Mouse (Mus musculus): ENCODE measurements around the gene Entr1. TPM values are rescaled to one million over a fixed set of nuclear protein-coding genes. Genes with fewer than 3 reads are reported as not detected.

Entr1 gene
- polyA plus RNA-seq, 1 experiment from 2014 or later = 134 TPM

GRCm38 (mm10) chr2:26342044-26342443, 47.1 kb downstream of the Entr1 start:
- 0 out of 2 replicates have a peak overlapping the region, but pooled peaks have one; percentile 4 for H3K27ac ChIP-seq
- DNase-seq (ENCODE audit: low spot score) = no peak
- no peak overlapping the region for H3K9ac ChIP-seq
- H3K4me3 ChIP-seq (replicated peaks; ENCODE audit: low read length) = no peak overlapping the region
- H3K9me3 ChIP-seq (ENCODE audit: control insufficient read depth, low read length) = no peaks in the 10 kb centered on the region
- H3K4me2 ChIP-seq (replicated peaks) = no peak overlapping the region
- WGBS = 80% methylated on average over 10 of the region's 10 CpGs
- H3K27me3 ChIP-seq (ENCODE audit: control insufficient read depth, insufficient read depth, low read length) = no peaks in the 10 kb centered on the region
- no peak for ATAC-seq (ENCODE audit: low FRiP score)
- H3K36me3 ChIP-seq (replicated peaks; ENCODE audit: control insufficient read depth, insufficient read depth) = peaks cover 86% of the 10 kb centered on the region
- H3K4me1 ChIP-seq (replicated peaks; ENCODE audit: control insufficient read depth, insufficient read depth, low read length) = no peaks in the 10 kb centered on the region

DNA sequence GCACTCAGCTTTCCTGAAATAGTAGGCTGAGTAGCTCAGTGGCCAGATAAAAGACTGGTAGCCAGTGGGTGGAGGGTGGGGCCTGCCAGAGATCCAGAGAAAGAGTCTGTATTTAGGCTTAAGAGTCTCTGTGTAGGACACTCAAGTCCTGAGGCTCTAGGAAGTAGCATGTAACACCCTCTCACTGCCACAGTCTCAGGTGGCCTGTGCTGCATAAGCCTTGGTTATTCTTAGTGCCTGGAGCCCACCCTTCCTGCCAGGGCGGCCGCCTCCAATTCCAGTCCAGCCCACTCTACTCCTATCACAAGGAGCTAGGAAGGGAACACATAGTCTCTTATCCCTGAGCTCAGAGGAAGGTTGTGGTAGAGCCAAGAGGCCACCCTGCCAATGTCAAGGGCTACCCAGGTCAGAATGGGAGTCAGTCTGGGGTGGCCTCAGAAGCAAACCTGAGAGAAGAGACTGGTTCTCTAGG, 47.6 kb downstream of the Entr1 start:
- ATAC-seq (ENCODE audit: low FRiP score) = no peak
- H3K27ac ChIP-seq = no peak overlapping the region; the same call in 1 of the 2 replicates
- WGBS = 85% methylated on average over 2 of the region's 2 CpGs

DNA sequence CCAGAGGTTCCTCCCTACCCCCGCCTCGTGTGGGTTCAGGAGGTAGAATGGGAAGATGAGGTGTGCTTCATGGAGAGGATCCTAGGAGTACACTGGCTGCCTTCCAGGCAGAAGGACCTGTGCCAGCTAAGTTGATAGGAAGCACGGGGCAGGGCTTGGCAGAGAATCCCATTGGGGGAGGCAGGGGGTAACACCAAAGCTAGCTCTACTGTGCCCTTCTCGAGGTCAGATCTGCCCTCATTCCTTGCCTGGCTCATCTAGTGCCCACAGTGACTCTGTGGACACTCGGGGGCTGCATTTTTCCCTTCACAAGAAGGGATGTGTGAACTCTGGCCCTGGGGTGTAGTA, 49.9 kb downstream of the Entr1 start:
- H3K4me3 ChIP-seq (replicated peaks; ENCODE audit: low read length) = no peak overlapping the region
- H3K36me3 ChIP-seq (replicated peaks; ENCODE audit: control insufficient read depth, insufficient read depth) = peaks cover 58% of the 10 kb centered on the region
- no peak overlapping the region for H3K4me2 ChIP-seq (replicated peaks)
- H3K27ac ChIP-seq = no peak overlapping the region
- 85% methylated on average over 5 of the region's 5 CpGs for WGBS
- ATAC-seq (ENCODE audit: low FRiP score) (no peak), DNase-seq (ENCODE audit: low spot score) (no peak)
- H3K27me3 ChIP-seq (ENCODE audit: control insufficient read depth, insufficient read depth, low read length) = no peaks in the 10 kb centered on the region
- H3K9ac ChIP-seq = no peak overlapping the region
- H3K4me1 ChIP-seq (replicated peaks; ENCODE audit: control insufficient read depth, insufficient read depth, low read length) = no peaks in the 10 kb centered on the region
- no peaks in the 10 kb centered on the region for H3K9me3 ChIP-seq (ENCODE audit: control insufficient read depth, low read length)

More for the DNA sequence above, 47.6 kb downstream of the Entr1 start:
- Histone ChIP-seq H3K27me3 (ENCODE audit: control insufficient read depth, insufficient read depth, low read length) (no peaks in the 10 kb centered on the region), H3K36me3 (replicated peaks; ENCODE audit: control insufficient read depth, insufficient read depth) (peaks cover 81% of the 10 kb centered on the region), H3K9me3 (ENCODE audit: control insufficient read depth, low read length) (no peaks in the 10 kb centered on the region), H3K4me2 (replicated peaks) (no peak overlapping the region), H3K4me3 (replicated peaks; ENCODE audit: low read length) (no peak overlapping the region), H3K4me1 (replicated peaks; ENCODE audit: control insufficient read depth, insufficient read depth, low read length) (no peaks in the 10 kb centered on the region), H3K9ac (no peak overlapping the region)
- DNase-seq (ENCODE audit: low spot score) = no peak

DNA sequence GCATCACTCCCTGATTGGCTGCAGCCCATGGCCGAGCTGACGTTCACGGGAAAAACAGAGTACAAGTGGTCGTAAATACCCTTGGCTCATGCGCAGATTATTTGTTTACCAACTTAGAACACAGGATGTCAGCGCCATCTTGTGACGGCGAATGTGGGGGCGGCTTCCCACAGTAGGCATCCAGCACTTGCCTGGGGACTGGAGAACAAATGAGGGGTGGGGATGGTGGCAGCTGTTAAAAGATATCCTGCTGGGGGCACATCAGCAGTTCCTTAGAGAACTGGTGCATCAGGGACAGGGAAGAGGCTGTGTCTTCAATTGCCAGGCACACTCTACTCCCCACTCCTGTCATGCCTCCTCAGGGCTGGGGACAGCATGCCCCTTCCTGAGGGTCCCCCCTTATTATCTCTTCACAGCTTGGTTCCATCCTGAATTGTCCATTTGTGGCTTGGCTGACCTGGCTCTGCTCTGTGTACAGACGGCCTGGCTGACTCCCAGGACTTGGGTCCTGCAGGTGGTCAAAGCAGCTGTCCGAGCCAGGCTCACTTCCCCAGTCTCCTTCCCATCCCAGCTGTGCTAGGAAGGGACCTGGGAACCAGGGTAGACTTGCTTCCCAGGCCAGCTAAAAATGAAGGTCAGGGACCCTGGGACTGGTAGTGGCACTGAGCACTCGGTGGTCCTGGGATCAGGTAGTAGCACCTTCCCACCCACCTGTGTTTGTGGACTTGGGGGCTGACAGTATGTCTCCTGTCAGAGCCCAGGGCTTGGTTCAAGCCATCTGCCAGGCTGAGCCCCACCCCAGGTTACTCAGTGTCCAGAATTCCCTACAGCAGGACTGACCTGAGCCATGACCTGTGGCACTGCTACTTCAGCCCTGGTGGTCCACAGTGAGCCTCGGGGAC, 50.6 kb downstream of the Entr1 start:
- H3K27me3 ChIP-seq (ENCODE audit: control insufficient read depth, insufficient read depth, low read length) = no peaks in the 10 kb centered on the region
- H3K4me3 ChIP-seq (replicated peaks; ENCODE audit: low read length) = no peak overlapping the region
- no peak overlapping the region for H3K4me2 ChIP-seq (replicated peaks)
- H3K9me3 ChIP-seq (ENCODE audit: control insufficient read depth, low read length) = no peaks in the 10 kb centered on the region
- no peak overlapping the region for H3K27ac ChIP-seq
- peaks cover 51% of the 10 kb centered on the region for H3K36me3 ChIP-seq (replicated peaks; ENCODE audit: control insufficient read depth, insufficient read depth)
- WGBS = 69% methylated on average over 8 of the region's 13 CpGs
- DNase-seq (ENCODE audit: low spot score) (no peak), ATAC-seq (ENCODE audit: low FRiP score) (peak; percentile 34; the same call in 1 of the 2 replicates)
- H3K9ac ChIP-seq = no peak overlapping the region
- H3K4me1 ChIP-seq (replicated peaks; ENCODE audit: control insufficient read depth, insufficient read depth, low read length) = no peaks in the 10 kb centered on the region

Other genes starting within 250 kb of the Entr1 start
- gene Lhx3, start 181.0 kb downstream of the Entr1 start, polyA plus RNA-seq (2014; fragmentation: Nextera tagmentation; extraction: Ambion mirVana) = 5.5 and 5.8 TPM in 2 replicates
- gene Qsox2, start 151.8 kb downstream of the Entr1 start, polyA plus RNA-seq (2014; fragmentation: Nextera tagmentation; extraction: Ambion mirVana) = 15.2 and 16.1 TPM in 2 replicates
- 0.25 and 0.29 TPM in 2 replicates for gene Ccdc187, start 94.8 kb downstream of the Entr1 start, polyA plus RNA-seq (2014; fragmentation: Nextera tagmentation; extraction: Ambion mirVana)
- gene Gpsm1, start 73.8 kb downstream of the Entr1 start, polyA plus RNA-seq (2014; fragmentation: Nextera tagmentation; extraction: Ambion mirVana) = 96.7 and 101 TPM in 2 replicates
- 27.7 and 28.3 TPM in 2 replicates for gene Dnlz, start 37.2 kb downstream of the Entr1 start, polyA plus RNA-seq (2014; fragmentation: Nextera tagmentation; extraction: Ambion mirVana)
- 1.9 and 2.1 TPM in 2 replicates for gene Card9, start 28.4 kb downstream of the Entr1 start, polyA plus RNA-seq (2014; fragmentation: Nextera tagmentation; extraction: Ambion mirVana)
- gene Snapc4, start 8.7 kb downstream of the Entr1 start, polyA plus RNA-seq (2014; fragmentation: Nextera tagmentation; extraction: Ambion mirVana) = 25.4 and 29.3 TPM in 2 replicates
- gene Pmpca, start within 50 bp of the Entr1 start, polyA plus RNA-seq (2014; fragmentation: Nextera tagmentation; extraction: Ambion mirVana) = 76.8 and 81.6 TPM in 2 replicates
- gene Inpp5e, start 19.9 kb upstream of the Entr1 start, polyA plus RNA-seq (2014; fragmentation: Nextera tagmentation; extraction: Ambion mirVana) = 22.1 and 23.0 TPM in 2 replicates
- 29.1 and 30.0 TPM in 2 replicates for gene Sec16a, start 55.9 kb upstream of the Entr1 start, polyA plus RNA-seq (2014; fragmentation: Nextera tagmentation; extraction: Ambion mirVana)
- 23.3 and 25.6 TPM in 2 replicates for gene Notch1, start 127.3 kb upstream of the Entr1 start, polyA plus RNA-seq (2014; fragmentation: Nextera tagmentation; extraction: Ambion mirVana)
- 62.2 and 69.2 TPM in 2 replicates for gene Egfl7, start 190.7 kb upstream of the Entr1 start, polyA plus RNA-seq (2014; fragmentation: Nextera tagmentation; extraction: Ambion mirVana)
- gene Gm20532, start 197.3 kb upstream of the Entr1 start, polyA plus RNA-seq (2014; fragmentation: Nextera tagmentation; extraction: Ambion mirVana) = not detected in 2 replicates
- gene Agpat2, start 215.1 kb upstream of the Entr1 start, polyA plus RNA-seq (2014; fragmentation: Nextera tagmentation; extraction: Ambion mirVana) = 5.6 and 6.6 TPM in 2 replicates
- gene Fam69b, start 239.1 kb upstream of the Entr1 start, polyA plus RNA-seq (2014; fragmentation: Nextera tagmentation; extraction: Ambion mirVana) = 128 and 136 TPM in 2 replicates

All from hindbrain, embryonic 14.5 days (tissue).